Mouse (Mus musculus): ENCODE data around the gene Fam71f2.

Fam71f2 gene

DNA sequence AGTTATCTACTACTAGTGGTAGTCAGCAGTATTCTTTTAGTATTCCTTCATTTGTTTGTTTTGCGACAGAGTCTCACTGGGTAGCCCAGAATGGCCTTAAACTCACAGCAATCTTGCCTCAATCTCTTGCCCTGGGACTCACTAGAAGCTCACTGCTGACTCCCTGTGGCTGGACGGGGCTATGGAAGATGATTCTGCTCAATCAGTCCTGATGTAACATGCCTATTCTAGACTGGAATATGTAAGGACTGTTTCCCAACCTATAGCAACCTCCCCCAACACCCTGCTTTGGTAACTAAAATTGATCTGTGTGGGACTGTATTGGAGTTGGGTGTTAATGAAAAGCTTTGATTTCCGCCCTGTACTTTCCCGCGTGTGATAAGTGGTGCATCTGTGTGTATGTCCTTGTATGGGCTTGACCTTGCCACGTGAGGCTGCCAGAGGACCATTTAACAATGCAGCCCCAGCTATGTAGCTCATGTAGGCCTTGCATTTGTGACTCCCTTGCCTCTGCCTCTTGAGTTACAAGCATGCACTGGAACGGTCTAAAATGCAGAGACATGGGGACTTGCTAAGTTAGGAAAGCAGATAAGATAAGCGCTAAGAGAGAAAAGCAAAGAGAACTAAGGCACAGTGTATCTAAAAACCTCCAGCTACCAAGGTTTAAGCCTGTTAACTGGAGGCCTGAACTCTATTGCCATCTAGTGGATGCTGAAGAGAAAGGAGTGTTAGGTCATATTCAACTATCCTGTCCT is 703 bp upstream of the Fam71f2 start:
- peak; percentile 62 to 73 for DNase-seq

DNA sequence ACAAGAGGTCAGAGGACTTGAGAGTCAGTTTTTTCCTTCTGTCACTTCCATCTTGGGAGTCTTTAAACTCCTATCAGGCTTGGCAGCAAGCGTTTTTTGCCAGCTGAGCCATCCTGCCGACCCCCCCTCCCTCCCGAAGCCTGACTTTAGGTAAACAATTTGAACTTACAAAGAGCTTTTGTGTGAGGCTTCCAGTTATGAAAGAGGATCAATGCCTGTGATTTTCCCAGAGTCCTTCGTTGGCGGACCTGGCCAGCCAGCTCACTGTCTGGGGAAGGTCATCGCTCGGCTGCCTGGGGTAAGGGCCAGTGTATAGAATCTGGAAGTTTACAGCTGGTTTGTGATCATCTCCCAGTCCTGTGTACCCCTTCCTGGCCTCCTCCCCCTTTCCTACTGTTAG is 1.3 kb downstream of the Fam71f2 start:
- DNase-seq, result no peak

DNA sequence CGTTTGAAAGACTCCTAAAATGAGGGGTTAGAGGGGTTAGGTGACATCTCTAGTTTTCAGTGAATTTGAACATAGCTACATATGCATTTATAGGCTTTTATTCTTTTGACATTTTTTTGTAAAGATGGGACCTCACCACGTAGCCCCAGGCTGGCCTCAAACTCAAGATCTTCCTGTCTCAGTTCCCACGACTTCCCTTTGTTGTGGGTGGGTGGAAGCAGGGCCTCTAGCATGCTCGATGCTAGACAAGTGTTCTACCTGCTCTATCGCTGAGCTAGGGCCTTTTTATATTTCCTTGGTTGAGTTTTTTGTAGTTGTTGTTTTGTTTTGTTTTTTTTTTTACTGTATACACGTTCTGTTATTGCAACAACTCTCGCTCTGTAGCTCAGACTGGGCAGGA is 7.5 kb downstream of the Fam71f2 start:
- no peak for DNase-seq

DNA sequence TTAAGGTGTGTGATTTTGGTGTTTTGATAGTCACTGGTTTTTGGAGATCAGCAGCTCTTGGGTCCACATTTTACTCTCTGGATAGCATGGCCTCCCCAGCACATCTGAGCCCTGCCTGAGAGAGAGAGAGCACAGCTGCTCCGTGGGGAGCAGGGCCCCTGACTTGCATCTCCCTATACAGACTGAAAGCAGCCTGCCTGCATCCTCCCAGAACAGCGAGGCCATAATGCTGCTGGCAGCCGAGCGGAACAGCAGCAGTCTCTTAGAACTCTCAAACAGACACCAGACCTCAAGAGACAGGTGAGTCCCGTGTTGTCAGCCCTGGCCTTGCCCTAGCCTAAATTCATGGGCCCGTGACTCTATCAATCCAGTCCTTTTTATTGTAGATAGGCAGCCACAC is 8.1 kb downstream of the Fam71f2 start:
- peak; percentile 27 to 51 for DNase-seq

DNA sequence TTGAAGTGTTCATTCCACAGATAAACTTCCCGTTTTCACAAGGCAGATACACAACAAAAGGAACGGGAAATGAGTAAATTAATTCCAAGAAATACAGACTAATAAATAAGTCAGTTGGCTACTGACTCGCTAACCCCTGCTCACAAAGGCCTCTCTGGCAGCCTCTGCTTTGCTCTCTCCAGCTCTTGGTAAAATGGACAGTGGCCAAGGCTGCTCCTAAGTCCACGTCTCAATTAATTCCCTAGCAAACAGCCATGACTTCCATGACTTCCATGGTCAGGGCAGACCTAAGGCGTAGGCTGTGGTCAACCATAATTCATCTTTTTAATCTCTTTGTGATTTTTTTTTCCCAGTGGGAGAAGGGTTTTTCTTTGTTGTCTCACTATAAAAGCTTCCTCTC is 8.6 kb downstream of the Fam71f2 start:
- peak; percentile 60 to 67 for DNase-seq

DNA sequence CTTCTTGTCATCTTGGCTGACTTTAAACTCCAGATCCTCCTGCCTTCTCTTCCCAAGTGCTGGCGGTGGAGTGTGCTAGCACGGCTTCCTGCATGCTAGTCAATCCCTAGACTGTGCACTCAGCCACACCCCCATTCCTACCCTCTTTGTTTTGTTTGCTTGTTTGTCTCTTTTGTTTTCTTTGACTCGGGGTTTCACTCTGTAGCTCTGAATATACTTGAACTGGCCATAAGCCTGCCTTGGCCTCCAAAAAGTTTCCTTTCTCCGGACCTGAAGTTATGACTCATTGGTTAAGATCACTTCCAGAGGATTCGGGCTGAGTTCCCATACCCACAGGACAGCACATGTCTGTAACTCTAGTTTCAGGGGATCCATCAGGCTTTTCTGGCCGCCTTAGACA is 9.3 kb downstream of the Fam71f2 start:
- no peak for DNase-seq

DNA sequence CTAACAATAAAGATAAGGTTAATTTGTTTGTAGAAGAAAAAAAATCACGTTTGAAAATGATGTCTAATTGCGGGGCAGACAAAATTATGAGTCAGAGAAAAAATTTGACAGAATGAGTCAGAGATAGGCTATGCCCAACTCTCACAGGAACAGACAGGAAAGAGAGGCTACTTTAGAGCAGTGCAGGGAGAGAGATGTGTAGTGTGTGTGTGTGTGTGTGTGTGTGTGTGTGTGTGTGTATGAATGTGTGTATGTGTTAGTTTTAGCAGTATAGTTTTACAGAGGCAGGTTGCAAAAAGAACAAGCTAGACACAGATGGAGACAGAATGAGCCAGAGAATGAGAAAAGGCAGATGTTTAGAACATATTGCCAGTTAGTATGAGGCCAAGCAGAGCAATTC is 19.7 kb downstream of the Fam71f2 start:
- no peak for DNase-seq

DNA sequence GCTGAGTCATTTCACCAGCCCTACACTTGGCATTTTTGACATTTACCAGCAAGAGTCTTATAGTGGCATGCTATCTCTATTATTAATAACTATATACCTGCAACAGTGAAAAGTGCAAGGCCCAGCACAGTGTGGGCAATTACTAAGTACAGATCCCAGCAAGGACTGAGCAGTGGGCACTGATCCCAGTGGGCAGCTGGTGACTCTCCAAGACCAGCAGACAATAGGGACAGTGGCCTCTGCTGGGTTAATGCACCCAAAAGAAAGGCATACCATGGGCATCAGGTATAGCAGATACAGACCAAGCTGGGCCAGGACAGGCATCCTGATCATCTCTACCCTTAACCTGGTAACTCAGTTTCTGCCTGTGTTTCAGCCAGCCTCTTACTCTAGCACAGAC is 23.9 kb downstream of the Fam71f2 start:
- DNase-seq, result no peak

DNA sequence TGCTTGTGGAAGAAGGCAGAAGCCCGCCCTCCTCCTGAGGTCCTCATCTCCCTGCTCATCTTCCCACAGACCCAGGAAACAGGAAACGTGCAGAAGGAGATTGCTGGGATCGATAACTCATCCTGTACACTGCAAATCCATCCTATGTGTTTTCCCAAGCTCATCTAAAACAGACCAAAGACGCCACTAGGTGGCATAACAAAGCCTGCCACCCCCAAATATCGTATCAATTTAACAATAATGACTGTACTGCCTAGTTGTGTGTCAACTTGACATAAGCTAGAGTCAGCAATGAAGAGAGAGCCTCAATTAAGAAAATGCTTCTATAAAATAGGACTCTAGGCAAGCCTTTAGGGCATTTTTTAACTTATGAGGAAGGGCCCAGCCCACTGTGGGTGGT is 24.3 kb downstream of the Fam71f2 start:
- no peak for DNase-seq

DNA sequence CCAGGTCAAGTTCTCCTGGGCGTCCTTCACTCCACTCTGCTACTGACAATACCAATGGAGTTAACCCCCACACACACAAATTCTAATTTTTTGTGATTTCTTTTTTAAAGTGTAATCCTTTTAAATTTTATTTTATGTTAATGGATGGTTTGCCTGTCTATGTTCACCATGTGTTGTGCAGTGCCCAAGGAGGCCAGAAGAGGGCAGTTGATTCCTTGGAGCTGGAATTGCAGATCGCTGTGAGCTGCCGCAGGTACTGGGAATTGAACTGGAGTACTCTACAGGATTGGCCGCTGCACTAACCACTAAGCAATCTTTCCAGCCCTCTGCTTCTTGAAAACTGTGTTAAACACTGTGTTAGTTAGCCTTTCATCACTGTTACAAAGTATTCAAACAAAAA is 26.1 kb downstream of the Fam71f2 start:
- DNase-seq, result no peak

DNA sequence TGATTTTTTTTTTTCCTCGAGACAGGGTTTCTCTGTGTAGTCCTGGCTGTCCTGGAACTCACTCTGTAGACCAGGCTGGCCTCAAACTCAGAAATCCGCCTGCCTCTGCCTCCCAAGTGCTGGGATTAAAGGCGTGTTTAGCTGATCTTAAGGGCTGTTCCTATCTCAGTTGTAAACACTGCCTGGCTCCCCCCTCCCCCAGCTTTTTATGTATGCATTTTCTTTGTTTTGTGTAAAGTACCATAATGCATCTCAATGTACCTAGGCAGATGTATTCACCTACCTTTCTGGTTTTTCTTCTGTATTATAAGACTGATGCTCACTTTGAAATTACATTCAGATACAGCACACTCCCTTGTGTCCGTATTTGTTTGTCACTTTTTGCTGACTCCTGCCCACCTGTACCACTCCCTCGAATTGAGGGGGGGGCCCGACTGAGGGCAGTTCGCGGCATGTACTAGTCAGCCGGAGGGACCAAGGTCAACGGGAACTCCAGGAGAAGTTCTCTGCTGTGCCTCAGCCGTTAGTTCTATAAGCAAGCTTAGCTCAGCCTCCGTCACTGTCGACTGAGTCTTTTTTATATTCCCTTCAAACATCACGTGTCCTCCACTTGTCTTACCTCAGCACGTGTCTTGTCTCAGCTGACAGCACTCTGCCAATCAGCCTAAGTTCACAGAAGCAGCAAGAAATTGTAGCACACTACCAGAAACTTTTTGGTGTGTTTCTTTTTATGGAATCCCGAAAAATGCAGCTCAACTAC is 29.6 kb downstream of the Fam71f2 start:
- no peak for DNase-seq

DNA sequence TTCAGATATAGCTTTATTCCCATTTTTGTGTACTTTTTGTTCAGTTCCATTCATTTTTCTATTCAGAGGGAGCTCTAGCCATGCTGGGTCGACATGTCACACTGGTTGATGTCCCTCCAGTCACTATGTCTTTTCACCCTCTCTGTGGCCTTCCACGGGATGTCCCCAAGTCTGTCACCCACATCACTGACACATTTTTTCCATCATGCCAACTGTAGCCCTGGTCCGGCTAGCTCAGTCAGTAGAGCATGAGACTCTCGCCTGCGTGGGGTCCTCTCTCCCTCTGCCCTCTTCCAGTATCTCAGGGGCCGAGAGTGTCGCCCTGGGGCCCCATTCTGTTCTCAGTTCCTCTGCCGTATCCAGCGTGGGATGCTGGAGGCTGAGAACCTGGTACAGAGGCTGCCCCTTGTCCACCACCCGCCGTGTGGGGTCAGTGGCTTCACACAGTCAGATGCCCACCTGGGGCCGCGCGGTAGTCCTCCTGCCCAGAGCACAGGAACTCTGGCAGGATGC is 34.4 kb downstream of the Fam71f2 start:
- DNase-seq, result no peak

DNA sequence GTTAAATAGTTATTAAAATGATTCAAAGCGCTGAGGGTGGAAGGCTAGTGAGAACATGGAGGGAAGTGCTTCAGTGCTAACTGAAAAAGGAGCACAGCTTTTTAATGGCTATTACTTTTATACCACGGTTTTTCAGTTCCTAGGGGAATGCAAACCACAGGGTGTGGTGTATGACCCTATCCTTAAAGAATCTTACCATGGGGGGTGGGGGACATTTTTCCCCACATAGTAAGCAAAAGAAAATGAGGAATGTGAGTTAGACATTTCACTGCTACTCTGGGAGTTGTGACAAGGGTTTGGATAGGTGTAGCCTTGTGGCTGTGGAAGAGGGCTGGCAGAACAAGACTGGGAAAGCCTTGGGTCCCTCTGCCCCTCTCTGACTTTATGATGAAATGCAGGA is 37.9 kb downstream of the Fam71f2 start:
- DNase-seq, result no peak

DNA sequence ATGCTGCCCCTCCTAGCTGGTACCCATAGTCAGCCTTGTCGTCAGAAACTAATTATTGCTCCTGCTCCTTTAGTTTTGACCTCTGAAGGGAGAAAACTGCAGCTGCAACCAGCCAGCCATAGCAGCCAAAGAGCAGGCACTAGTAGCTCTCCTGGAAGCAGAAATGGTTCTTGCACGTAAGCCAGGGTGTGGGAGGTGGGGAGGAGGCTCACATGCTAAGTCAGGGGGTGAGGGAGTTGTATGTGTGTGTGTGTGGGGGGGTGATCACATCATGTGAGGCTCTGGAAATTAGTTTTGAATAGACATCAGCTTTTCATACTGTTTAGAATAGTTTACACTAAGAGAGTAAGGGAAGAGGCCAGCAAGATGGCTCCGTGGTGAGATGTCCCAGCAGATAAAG is 38.5 kb downstream of the Fam71f2 start:
- peak; percentile 10 to 29 for DNase-seq

DNA sequence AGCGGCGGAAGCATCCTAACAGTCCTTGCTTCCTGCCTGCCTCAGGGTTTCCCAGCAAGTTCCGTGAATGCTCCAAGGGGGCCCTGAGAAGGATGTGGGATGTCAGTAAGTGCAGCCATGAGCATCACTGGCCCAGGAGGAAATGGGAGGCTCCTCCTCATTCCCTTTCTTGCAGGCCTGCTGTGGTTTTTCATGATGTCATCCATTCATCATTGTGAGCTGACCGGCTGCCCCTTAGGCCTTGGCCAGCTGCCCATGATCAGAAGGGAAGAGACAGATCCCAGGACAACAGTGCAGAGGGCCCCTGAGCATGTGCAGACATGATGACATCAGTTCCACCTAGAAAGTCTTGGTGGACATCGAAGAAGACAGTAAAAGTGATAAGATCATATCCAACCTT is 39.5 kb downstream of the Fam71f2 start, which contains the start of gene Fam71f1:
TSS of gene Fam71f1 (plus strand) at position 262 of the 400 bp plus-strand sequence.
- peak; percentile 71 to 81 for DNase-seq

DNA sequence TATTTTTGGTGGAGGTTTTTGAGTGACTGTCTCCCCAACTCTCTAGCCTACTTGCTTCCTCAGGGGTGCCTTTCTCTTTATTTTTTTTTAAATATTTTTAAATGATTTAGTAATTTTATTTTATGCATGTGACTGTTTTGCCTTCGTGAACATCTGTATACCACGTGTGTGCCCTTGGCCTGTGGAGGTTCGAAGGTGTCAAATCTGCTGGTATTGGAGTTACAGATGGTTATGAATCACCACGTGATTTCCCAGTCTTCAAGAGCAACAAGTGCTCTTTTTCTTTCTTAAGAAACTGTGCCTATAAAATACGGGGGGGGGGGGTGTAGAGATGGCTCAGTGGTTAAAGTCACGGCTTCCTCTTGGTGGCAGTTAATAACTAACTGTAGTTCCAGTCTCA is 42.2 kb downstream of the Fam71f2 start:
- DNase-seq, result no peak

DNA sequence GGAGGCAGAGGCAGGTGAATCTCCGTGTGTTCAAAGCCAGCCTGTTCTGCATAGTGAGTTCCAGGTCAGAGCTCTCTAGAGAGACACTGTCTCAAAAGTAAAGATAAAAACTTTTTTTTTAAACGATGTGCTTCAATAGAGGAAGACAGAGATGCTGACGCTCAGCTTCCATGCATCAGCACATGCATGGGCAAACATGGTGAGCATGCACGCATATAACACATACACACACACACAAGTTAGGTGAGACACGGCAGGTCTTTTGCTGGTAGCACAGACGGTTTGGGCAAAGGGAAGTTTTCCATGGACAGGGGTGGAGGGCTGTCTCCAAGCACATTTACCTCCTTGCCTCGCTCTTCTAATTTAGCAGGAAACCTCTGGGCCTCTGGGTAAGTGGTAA is 42.8 kb downstream of the Fam71f2 start:
- DNase-seq, result no peak

DNA sequence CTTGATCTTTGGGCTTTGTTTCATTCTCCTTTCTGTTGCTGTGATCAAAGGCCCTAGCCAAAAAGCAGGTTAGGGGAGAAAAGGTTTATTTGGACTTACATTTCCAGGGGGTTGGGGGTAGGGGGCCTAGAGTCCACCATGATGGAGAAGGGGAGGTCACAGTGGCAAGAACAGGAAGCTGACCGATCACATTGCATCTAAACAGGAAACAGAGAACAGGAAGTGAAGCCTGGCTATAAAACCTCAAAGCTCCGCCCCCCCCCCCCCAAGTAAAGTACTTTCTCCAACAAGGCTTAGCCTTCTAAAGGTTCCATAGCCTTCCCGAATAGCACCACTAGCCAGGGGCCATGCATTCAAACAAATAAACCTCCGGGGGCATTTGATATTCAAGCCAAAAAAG is 43.3 kb downstream of the Fam71f2 start:
- no peak for DNase-seq

DNA sequence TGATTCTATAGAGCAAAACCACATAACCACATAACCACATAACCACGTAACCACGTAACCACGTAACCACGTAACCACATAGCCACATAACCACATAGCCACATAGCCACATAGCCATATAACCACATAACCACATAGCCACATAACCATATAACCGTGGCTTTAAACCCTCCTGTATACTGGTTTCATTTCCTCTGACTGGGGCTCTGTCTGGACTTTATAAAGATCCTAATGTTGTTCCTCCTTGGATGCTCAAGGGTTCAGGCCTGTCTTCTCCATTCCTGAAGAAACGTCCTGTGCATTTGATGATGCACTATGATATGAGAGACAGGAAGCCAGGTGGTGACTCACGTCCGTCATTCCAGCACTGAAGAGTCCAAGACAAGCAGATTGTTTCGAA is 47.6 kb downstream of the Fam71f2 start:
- DNase-seq, result no peak

DNA sequence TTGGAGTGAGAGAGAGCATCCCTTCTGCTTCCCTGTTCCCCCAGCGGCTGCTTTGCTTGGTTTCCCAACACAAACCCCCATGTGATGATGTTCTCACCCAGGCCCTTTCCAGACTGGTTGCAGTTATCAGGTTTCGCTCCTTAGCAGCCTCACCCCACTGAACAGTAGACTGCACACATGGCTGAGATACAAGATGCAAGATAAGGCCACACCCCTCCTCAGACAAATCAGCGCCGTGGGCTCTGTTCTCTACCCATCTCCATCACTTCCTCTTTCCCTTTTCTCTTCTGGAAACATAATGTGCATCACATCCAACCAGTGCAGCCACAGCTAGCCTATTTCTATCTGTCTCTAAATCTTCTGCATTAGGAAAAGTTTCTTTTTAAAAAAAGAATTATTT is 50.1 kb downstream of the Fam71f2 start:
- DNase-seq, result no peak

Data from kidney, postnatal 4 days (tissue).